In genomic region chr11:106981787-106982186, GRCm38 (mm10) we compare ENCODE assay signal across 13 mouse cellular contexts. TPM values are rescaled to one million over a fixed set of nuclear protein-coding genes. Genes with fewer than 3 reads are reported as not detected.
DNase-seq lines count a peak whose midpoint lies in the region; ATAC-seq and TF ChIP-seq lines count a peak whose summit lies in the region.
"Had no signal": no experiment of that assay in that cellular context is flagged by ENCODE, and none has a peak within 500 bp of the region (broad histone marks: within the 10 kb centered on the region; RNA-seq: fewer than 3 reads in every experiment).

No protein-coding gene starts in this region.

- ATAC-seq in heart, postnatal 0 days (ENCODE audit: insufficient read depth, low read depth) = no peak
- no peak for ATAC-seq in liver, postnatal 0 days
- ATAC-seq in liver, embryonic 11.5 days (replicated peaks; ENCODE audit: low FRiP score) = no peak
- ATAC-seq: midbrain, embryonic 16.5 days had no signal

- no peak overlapping the region for H3K4me3 ChIP-seq in heart, postnatal 0 days (ENCODE audit: low read depth, low read length)
- no peak overlapping the region for H3K4me3 ChIP-seq in liver, postnatal 0 days (ENCODE audit: low read depth, low read length)
- no peak overlapping the region for H3K4me3 ChIP-seq in liver, embryonic 11.5 days (ENCODE audit: low read depth, low read length)
- H3K4me3 ChIP-seq: hindbrain, embryonic 10.5 days had no signal

- TF ChIP-seq EP300 in heart, postnatal 0 days (IDR thresholded peaks at IDR 0.05; ENCODE audit: low read depth) = no peak
- no peak for TF ChIP-seq EP300 in liver, postnatal 0 days (IDR thresholded peaks at IDR 0.05; ENCODE audit: low read depth)

- H3K4me2 ChIP-seq in heart, postnatal 0 days (ENCODE audit: low read depth, low read length) = no peak overlapping the region
- no peak overlapping the region for H3K4me2 ChIP-seq in liver, postnatal 0 days (ENCODE audit: low read depth, low read length)
- H3K4me2 ChIP-seq in liver, embryonic 11.5 days = no peak overlapping the region

- TF ChIP-seq CTCF in heart, postnatal 0 days (IDR thresholded peaks at IDR 0.05; ENCODE audit: low read depth) = no peak
- no peak for TF ChIP-seq CTCF in liver, postnatal 0 days (IDR thresholded peaks at IDR 0.05; ENCODE audit: low read depth)

- no peaks in the 10 kb centered on the region for H3K36me3 ChIP-seq in heart, postnatal 0 days (replicated peaks; ENCODE audit: control insufficient read depth, insufficient read depth, low read length)
- H3K36me3 ChIP-seq in liver, postnatal 0 days (replicated peaks; ENCODE audit: insufficient read depth, low read length) = peaks cover 6% of the 10 kb centered on the region; the same call in 1 of the 2 replicates
- peaks cover 2% of the 10 kb centered on the region; the same call in 1 of the 2 replicates for H3K36me3 ChIP-seq in liver, embryonic 11.5 days (ENCODE audit: control insufficient read depth, insufficient read depth, low read length)

- no peak for DNase-seq in heart, postnatal 0 days (ENCODE audit: low spot score)
- no peak for DNase-seq in heart, postnatal 25 days (ENCODE audit: low spot score)
- DNase-seq in liver, postnatal 0 days = no peak
- no peak for DNase-seq in liver, embryonic 11.5 days (ENCODE audit: low spot score)
- DNase-seq in brain, adult 2 months (ENCODE audit: low read depth, low spot score) = peak; percentile 40
- peak; percentile 40 for DNase-seq in skeletal muscle tissue, adult 2 months (ENCODE audit: low read depth, low spot score)
- no peak for DNase-seq in adrenal gland, postnatal 25 days
- DNase-seq in layer of hippocampus, postnatal 10 days (ENCODE audit: low spot score in 2 of 2) = no peak
- DNase-seq: kidney, adult 11 months had no signal

- H3K4me1 ChIP-seq in heart, postnatal 0 days (ENCODE audit: control insufficient read depth, insufficient read depth) = 0 out of 2 replicates have a peak, but pooled peaks cover 4% of the 10 kb centered on the region
- 0 out of 2 replicates have a peak, but pooled peaks cover 4% of the 10 kb centered on the region for H3K4me1 ChIP-seq in liver, postnatal 0 days (ENCODE audit: insufficient read depth)
- H3K4me1 ChIP-seq in liver, embryonic 11.5 days (replicated peaks; ENCODE audit: control insufficient read depth, insufficient read depth, low read length) = no peaks in the 10 kb centered on the region

- peak overlapping the region; percentile 49; the same call in 1 of the 2 replicates for H3K27ac ChIP-seq in heart, postnatal 0 days (ENCODE audit: low read depth)
- H3K27ac ChIP-seq in liver, postnatal 0 days (ENCODE audit: low read depth) = 0 out of 2 replicates have a peak overlapping the region, but pooled peaks have one; percentile 8
- H3K27ac ChIP-seq in liver, embryonic 11.5 days (ENCODE audit: low read depth, low read length) = no peak overlapping the region
- H3K27ac ChIP-seq: hindbrain, embryonic 10.5 days; liver, embryonic 14.5 days; macrophage had no signal

- intact Hi-C loops in heart, postnatal 25 days (cut with DNase I) = no loop called here

- H3K9me3 ChIP-seq in heart, postnatal 0 days (replicated peaks; ENCODE audit: control insufficient read depth, low read length) = no peaks in the 10 kb centered on the region
- no peaks in the 10 kb centered on the region for H3K9me3 ChIP-seq in liver, postnatal 0 days (ENCODE audit: low read length)
- no peaks in the 10 kb centered on the region for H3K9me3 ChIP-seq in liver, embryonic 11.5 days (ENCODE audit: control insufficient read depth, low read length)
- H3K9me3 ChIP-seq: hindbrain, embryonic 10.5 days had no signal

- no peaks in the 10 kb centered on the region for H3K27me3 ChIP-seq in heart, postnatal 0 days (ENCODE audit: control insufficient read depth, insufficient read depth, low read length)
- no peaks in the 10 kb centered on the region for H3K27me3 ChIP-seq in liver, postnatal 0 days (ENCODE audit: insufficient read depth, low read length)
- no peaks in the 10 kb centered on the region for H3K27me3 ChIP-seq in liver, embryonic 11.5 days (replicated peaks; ENCODE audit: control insufficient read depth, insufficient read depth, low read length)

- 34% methylated on average over 1 of the region's 1 CpGs for WGBS in heart, postnatal 0 days
- WGBS in liver, postnatal 0 days (ENCODE audit: insufficient replicate concordance) = 65% methylated on average over 1 of the region's 1 CpGs
- WGBS in liver, embryonic 11.5 days = 74% methylated on average over 1 of the region's 1 CpGs

- H3K9ac ChIP-seq in heart, postnatal 0 days (replicated peaks; ENCODE audit: low read depth, low read length) = no peak overlapping the region
- no peak overlapping the region for H3K9ac ChIP-seq in liver, postnatal 0 days (replicated peaks)
- no peak overlapping the region for H3K9ac ChIP-seq in liver, embryonic 11.5 days (ENCODE audit: low read depth, low read length)
- H3K9ac ChIP-seq: liver, embryonic 14.5 days had no signal

RNA-seq across cellular contexts. Expression of gene Kpna2, which starts 17.6 kb away (rescaled TPM):
- 177 and 180 TPM in 2 replicates for total RNA-seq in heart, postnatal 0 days (2014; rRNA removed; ENCODE audit: low replicate concordance)
- 109 and 124 TPM in 2 replicates for polyA plus RNA-seq in heart, postnatal 0 days (2015; fragmentation: Nextera tagmentation; extraction: Ambion mirVana)
- total RNA-seq in heart, postnatal 25 days (2021) = 10 to 100 TPM; 69.0 to 75.5 TPM
- polyA plus RNA-seq in liver, postnatal 0 days (2015; fragmentation: Nextera tagmentation; extraction: Ambion mirVana) = 115 and 128 TPM in 2 replicates
- polyA plus RNA-seq in liver, embryonic 11.5 days (2014; fragmentation: Nextera tagmentation; extraction: Ambion mirVana) = 448 and 517 TPM in 2 replicates
- total RNA-seq in adrenal gland, postnatal 25 days (2021) = 34.7 and 36.0 TPM in 2 replicates
- total RNA-seq in layer of hippocampus, postnatal 10 days (2021) = 10 to 100 TPM; 47.2 to 47.7 TPM

RNA-seq across cellular contexts. Expression of gene 1810010H24Rik, which starts 43.7 kb away (rescaled TPM):
- total RNA-seq in heart, postnatal 0 days (2014; rRNA removed; ENCODE audit: low replicate concordance) = 1.7 and 4.0 TPM in 2 replicates
- 2.6 and 3.4 TPM in 2 replicates for polyA plus RNA-seq in heart, postnatal 0 days (2015; fragmentation: Nextera tagmentation; extraction: Ambion mirVana)
- 1 to 10 TPM; 2.3 TPM for total RNA-seq in heart, postnatal 25 days (2021)
- 7.3 and 10.3 TPM in 2 replicates for polyA plus RNA-seq in liver, postnatal 0 days (2015; fragmentation: Nextera tagmentation; extraction: Ambion mirVana)
- 1.9 and 2.1 TPM in 2 replicates for polyA plus RNA-seq in liver, embryonic 11.5 days (2014; fragmentation: Nextera tagmentation; extraction: Ambion mirVana)
- total RNA-seq in adrenal gland, postnatal 25 days (2021) = 2.8 and 4.2 TPM in 2 replicates
- total RNA-seq in layer of hippocampus, postnatal 10 days (2021) = 1 to 10 TPM; 3.0 to 3.9 TPM

Comparison
In these comparisons a context has a peak if more than half of its experiments do, and no peak if none do; other contexts are left out.
1. DNase-seq: peak in brain, adult 2 months (single experiment) and skeletal muscle tissue, adult 2 months (single experiment); none in heart, postnatal 0 days (single experiment), heart, postnatal 25 days (single experiment), liver, postnatal 0 days (single experiment), liver, embryonic 11.5 days (single experiment), adrenal gland, postnatal 25 days (single experiment) and layer of hippocampus, postnatal 10 days (0 of 2).